Mouse (Mus musculus): ENCODE measurements at regions not wholly inside any gene's neighbourhood (a gene's known extent, or its start where the extent isn't known, plus 50 kb on each side); places are given as distances from the start of the nearest gene placed in this dataset.
"Not testable (repeated sequence)": the region's sequence is repeated elsewhere in the genome, so short reads cannot be mapped to it uniquely, and the experiment has no call there.

DNA sequence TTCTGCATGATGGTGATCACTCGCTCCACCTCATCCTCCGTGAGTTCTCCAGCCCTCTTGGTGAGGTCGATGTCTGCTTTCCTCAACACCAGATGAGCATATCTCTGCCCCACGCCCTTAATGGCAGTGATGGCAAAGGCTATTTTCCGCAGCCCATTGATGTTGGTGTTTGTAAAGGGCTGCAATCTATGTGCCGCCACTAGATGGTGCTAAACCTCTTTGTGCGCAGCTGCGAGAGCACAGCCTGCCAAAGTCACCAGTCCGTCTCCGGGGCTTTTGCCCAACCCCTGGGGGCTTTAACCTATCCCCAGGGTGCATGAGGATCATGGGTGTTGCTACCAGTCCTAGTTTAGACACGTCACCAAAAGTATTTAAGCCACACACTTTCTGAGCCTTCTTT, 140.9 kb upstream of the Cts3 start:
- not testable (repeated sequence) for ATAC-seq (ENCODE audit: insufficient number of reproducible peaks, low FRiP score); H3K27ac ChIP-seq (ENCODE audit: poor library complexity, severe bottlenecking)

DNA sequence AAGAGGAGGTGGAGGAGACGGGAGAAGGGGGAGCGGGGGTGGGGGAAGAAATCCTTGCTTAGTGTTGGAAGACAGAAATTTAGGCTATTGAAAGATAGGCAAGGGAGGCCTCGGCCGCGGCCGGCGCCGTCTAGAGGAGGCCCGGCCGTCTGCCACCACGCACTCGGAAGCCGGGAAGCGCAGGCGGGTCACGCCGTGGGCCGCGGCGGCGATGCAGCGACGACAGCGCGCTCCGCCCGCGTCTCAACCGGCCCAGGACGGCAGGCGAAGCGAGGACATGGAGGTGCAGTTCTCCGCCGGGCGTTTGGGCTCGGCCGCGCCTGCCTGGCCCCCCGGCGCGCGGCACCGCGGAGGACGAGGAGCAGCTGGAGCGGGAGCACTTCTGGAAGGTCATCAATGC, 95.8 kb upstream of the Cts3 start:
- peak overlapping the region; percentile 59 for H3K4me2 ChIP-seq
- peaks cover 21% of the 10 kb centered on the region for H3K9me3 ChIP-seq (replicated peaks)
- no peaks in the 10 kb centered on the region for H3K36me3 ChIP-seq
- no peak for ATAC-seq (ENCODE audit: insufficient number of reproducible peaks, low FRiP score)
- no peak overlapping the region for H3K27ac ChIP-seq (ENCODE audit: poor library complexity, severe bottlenecking)
- no peak overlapping the region for H3K9ac ChIP-seq
- peaks cover 5% of the 10 kb centered on the region; the same call in 1 of the 2 replicates for H3K27me3 ChIP-seq (replicated peaks)
- WGBS = 6% methylated on average over 46 of the region's 46 CpGs
- peak overlapping the region; percentile 25 for H3K4me3 ChIP-seq
- no peaks in the 10 kb centered on the region for H3K4me1 ChIP-seq (replicated peaks)

More for the DNA sequence above, 140.9 kb upstream of the Cts3 start:
- H3K9me3 ChIP-seq (replicated peaks) = peaks cover 19% of the 10 kb centered on the region
- H3K4me3 ChIP-seq; H3K27me3 ChIP-seq (replicated peaks); H3K4me1 ChIP-seq (replicated peaks); H3K9ac ChIP-seq; H3K36me3 ChIP-seq; H3K4me2 ChIP-seq: not testable (repeated sequence)
- 16% methylated on average over 11 of the region's 11 CpGs for WGBS
